Comparison of ENCODE assay signal across 9 mouse cellular contexts in the genomic region with DNA sequence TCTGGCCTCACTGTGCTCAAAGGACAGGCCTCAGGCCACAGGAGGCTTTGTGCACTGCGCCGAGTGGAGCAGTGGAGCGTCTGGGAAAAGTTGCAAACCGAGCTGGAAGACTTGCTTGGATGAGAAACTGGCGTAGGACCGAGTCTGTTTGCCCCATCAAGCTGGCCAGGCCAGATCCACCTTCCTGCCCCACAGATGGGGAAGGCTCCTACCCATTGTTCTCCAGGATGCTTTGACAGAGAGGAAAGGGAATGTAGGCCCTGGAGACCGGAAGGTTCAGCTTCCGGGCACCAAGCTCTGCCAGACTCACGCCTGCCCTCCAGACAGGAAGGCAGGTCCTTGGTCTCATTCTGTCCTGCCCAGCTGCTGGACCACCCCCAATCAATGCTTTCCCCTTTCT. TPM values are rescaled to one million over a fixed set of nuclear protein-coding genes. Genes with fewer than 3 reads are reported as not detected.
DNase-seq lines count a peak whose midpoint lies in the region; ATAC-seq and TF ChIP-seq lines count a peak whose summit lies in the region.
"Had no signal": no experiment of that assay in that cellular context is flagged by ENCODE, and none has a peak within 500 bp of the region (broad histone marks: within the 10 kb centered on the region; RNA-seq: fewer than 3 reads in every experiment).

No protein-coding gene starts in this region.

- H3K4me1 ChIP-seq in heart, postnatal 0 days (ENCODE audit: control insufficient read depth, insufficient read depth) = peaks cover 6% of the 10 kb centered on the region

- H3K9me3 ChIP-seq in heart, postnatal 0 days (replicated peaks; ENCODE audit: control insufficient read depth, low read length) = no peaks in the 10 kb centered on the region

- no peak overlapping the region for H3K9ac ChIP-seq in heart, postnatal 0 days (replicated peaks; ENCODE audit: low read depth, low read length)

- no peak overlapping the region for H3K4me3 ChIP-seq in heart, postnatal 0 days (ENCODE audit: low read depth, low read length)

- 70% methylated on average over 9 of the region's 9 CpGs for WGBS in heart, postnatal 0 days

- peak; percentile 66 for ATAC-seq in heart, postnatal 0 days (ENCODE audit: insufficient read depth, low read depth)
- ATAC-seq in inflammation-experienced regulatory T-cells, adult 6 months = no peak

- peak overlapping the region; percentile 87 for H3K27ac ChIP-seq in heart, postnatal 0 days (ENCODE audit: low read depth)

- no peak for TF ChIP-seq CTCF in heart, postnatal 0 days (IDR thresholded peaks at IDR 0.05; ENCODE audit: low read depth)

- peak; percentile 39 for DNase-seq in adrenal gland, adult 2 months
- DNase-seq in adrenal gland, postnatal 4 days (ENCODE audit: low spot score in 2 of 2) = no peak
- peak; percentile 40 for DNase-seq in heart, postnatal 0 days (ENCODE audit: low spot score)
- DNase-seq in kidney, postnatal 14 days = peak; percentile 62
- peak; percentile 53 for DNase-seq in lung, postnatal 14 days
- no peak for DNase-seq in adipocyte (ENCODE audit: low spot score)
- no peak for DNase-seq in thymus, postnatal 10 days (ENCODE audit: low spot score in 2 of 2)
- DNase-seq: embryo, embryonic 11 days had no signal

- peak; percentile 76 for TF ChIP-seq EP300 in heart, postnatal 0 days (IDR thresholded peaks at IDR 0.05; ENCODE audit: low read depth)

- no peaks in the 10 kb centered on the region for H3K36me3 ChIP-seq in heart, postnatal 0 days (replicated peaks; ENCODE audit: control insufficient read depth, insufficient read depth, low read length)

- H3K4me2 ChIP-seq in heart, postnatal 0 days (ENCODE audit: low read depth, low read length) = no peak overlapping the region

- H3K27me3 ChIP-seq in heart, postnatal 0 days (ENCODE audit: control insufficient read depth, insufficient read depth, low read length) = no peaks in the 10 kb centered on the region

RNA-seq across cellular contexts. Expression of a gene that starts 5.8 kb away (rescaled TPM):
- total RNA-seq in adrenal gland, adult 2 months (2021) = 10 to 100 TPM; 38.7 to 59.7 TPM
- polyA plus RNA-seq in adrenal gland, adult 2 months (2012; rRNA removed) = 57.1 and 57.2 TPM in 2 replicates
- 100 to 1,000 TPM; 117 to 119 TPM for total RNA-seq in adrenal gland, postnatal 4 days (2021)
- total RNA-seq in heart, postnatal 0 days (2014; rRNA removed; ENCODE audit: low replicate concordance) = 123 and 125 TPM in 2 replicates
- polyA plus RNA-seq in heart, postnatal 0 days (2015; fragmentation: Nextera tagmentation; extraction: Ambion mirVana) = 39.5 and 42.6 TPM in 2 replicates
- under 1 TPM in 1 of 3 experiments, not detected in 2; 0.49 TPM for polyA plus RNA-seq in inflammation-experienced regulatory T-cells, adult 6 months (2017; shearing (Covaris generic))

Comparison
In these comparisons a context has a peak if more than half of its experiments do, and no peak if none do; other contexts are left out.
1. DNase-seq: peak in adrenal gland, adult 2 months (single experiment), heart, postnatal 0 days (single experiment), kidney, postnatal 14 days (single experiment) and lung, postnatal 14 days (single experiment); none in adrenal gland, postnatal 4 days (0 of 2), adipocyte (single experiment) and thymus, postnatal 10 days (0 of 2).